Mouse (Mus musculus) cortical plate, adult 2 months (tissue): ENCODE data around the gene Vegfc.

Source experiments
- CTCF ChIP-seq: fragments of 200-500 bp; IDR thresholded peaks from 2 replicates; pipeline ENCODE4 v1.5.1; 2011; ENCODE audit warnings: mild to moderate bottlenecking, control low read depth, low read length; ENCODE audit not compliant: insufficient read depth; ENCODE audit errors: extremely low read depth
- POLR2A ChIP-seq: fragments of 200-500 bp; IDR thresholded peaks from 2 replicates; pipeline ENCODE4 v1.6.1; 2011; ENCODE audit warnings: mild to moderate bottlenecking, low read length, control low read depth; ENCODE audit not compliant: insufficient read depth; ENCODE audit errors: extremely low read depth

DNA sequence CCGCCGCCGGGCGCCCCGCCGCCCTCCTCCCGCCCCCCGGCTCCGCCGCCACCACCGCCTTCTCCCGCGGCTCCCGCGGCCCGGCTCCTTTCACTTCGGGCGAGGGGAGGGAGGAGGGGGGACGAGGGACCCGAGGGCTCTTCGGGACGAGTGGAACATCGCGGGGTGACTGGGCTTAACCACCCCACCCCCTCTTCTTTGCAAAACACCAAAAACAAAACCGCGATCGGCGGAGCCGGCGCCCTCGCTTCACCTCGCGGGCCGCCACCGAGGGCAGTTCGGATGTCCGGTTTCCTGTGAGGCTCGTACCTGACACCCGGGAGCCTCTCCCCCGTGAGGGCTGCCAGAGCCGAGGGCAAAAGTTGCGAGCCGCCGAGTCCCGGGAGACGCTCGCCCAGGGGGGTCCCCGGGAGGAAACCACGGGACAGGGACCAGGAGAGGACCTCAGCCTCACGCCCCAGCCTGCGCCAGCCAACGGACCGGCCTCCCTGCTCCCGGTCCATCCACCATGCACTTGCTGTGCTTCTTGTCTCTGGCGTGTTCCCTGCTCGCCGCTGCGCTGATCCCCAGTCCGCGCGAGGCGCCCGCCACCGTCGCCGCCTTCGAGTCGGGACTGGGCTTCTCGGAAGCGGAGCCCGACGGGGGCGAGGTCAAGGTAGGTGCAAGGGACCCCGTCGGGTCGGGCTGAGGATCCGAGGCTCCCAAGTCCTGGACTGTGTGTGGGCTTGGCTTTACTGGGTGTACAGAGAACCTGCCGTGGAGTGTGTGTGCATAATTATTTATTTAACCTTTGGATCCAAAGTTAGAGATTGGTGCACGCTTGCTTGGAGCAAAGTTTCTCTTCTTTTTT lies at the start of gene Vegfc:
- TF ChIP-seq CTCF (no peak), POLR2A (no peak)
